In genomic region chr17:28290671-28291070, GRCm38 (mm10) we compare ENCODE assay signal across 15 mouse cellular contexts. TPM values are rescaled to one million over a fixed set of nuclear protein-coding genes. Genes with fewer than 3 reads are reported as not detected.
DNase-seq lines count a peak whose midpoint lies in the region; ATAC-seq and TF ChIP-seq lines count a peak whose summit lies in the region.
"Had no signal": no experiment of that assay in that cellular context is flagged by ENCODE, and none has a peak within 500 bp of the region (broad histone marks: within the 10 kb centered on the region; RNA-seq: fewer than 3 reads in every experiment).

No protein-coding gene starts in this region.

- no peaks in the 10 kb centered on the region; the same call in 1 of the 2 replicates for H3K36me3 ChIP-seq in kidney, postnatal 0 days (ENCODE audit: insufficient read depth, low read length)
- H3K36me3 ChIP-seq in liver, embryonic 15.5 days (replicated peaks), result peaks cover 4% of the 10 kb centered on the region; the same call in 1 of the 2 replicates
- H3K36me3 ChIP-seq in midbrain, embryonic 16.5 days (ENCODE audit: control insufficient read depth, insufficient read depth, low read length), result no peaks in the 10 kb centered on the region
- H3K36me3 ChIP-seq: forebrain, embryonic 15.5 days; neural tube, embryonic 15.5 days had no signal

- H3K4me2 ChIP-seq in kidney, postnatal 0 days (ENCODE audit: low read length), result no peak overlapping the region
- H3K4me2 ChIP-seq in liver, embryonic 15.5 days, result no peak overlapping the region
- H3K4me2 ChIP-seq in midbrain, embryonic 16.5 days (ENCODE audit: low read length), result no peak overlapping the region
- H3K4me2 ChIP-seq: forebrain, embryonic 15.5 days; hindbrain, embryonic 14.5 days; neural tube, embryonic 15.5 days had no signal

- ATAC-seq in kidney, postnatal 0 days (replicated peaks; ENCODE audit: low FRiP score, low read depth), result no peak
- no peak; the same call in 1 of the 2 replicates for ATAC-seq in liver, embryonic 15.5 days (ENCODE audit: insufficient read depth)
- 0 out of 2 replicates have a peak, but pooled peaks have one; percentile 9 for ATAC-seq in megakaryocyte progenitor cell, adult 5-6 weeks (replicated peaks; ENCODE audit: poor library complexity)
- ATAC-seq in midbrain, embryonic 16.5 days, result no peak
- ATAC-seq: forebrain, embryonic 15.5 days; intestine, postnatal 0 days had no signal

- no peak for DNase-seq in kidney, postnatal 0 days (ENCODE audit: low spot score)
- no peak for DNase-seq in kidney, adult 9 months
- DNase-seq in A20 (ENCODE audit: low read depth, low spot score), result peak; percentile 22
- DNase-seq in cerebellum, adult 18-20 months, result no peak
- no peak for DNase-seq in gastrocnemius, adult 8-10 months (ENCODE audit: low spot score in 2 of 2)

- H3K27me3 ChIP-seq in kidney, postnatal 0 days (ENCODE audit: insufficient read depth, low read length), result no peaks in the 10 kb centered on the region
- no peaks in the 10 kb centered on the region for H3K27me3 ChIP-seq in liver, embryonic 15.5 days
- H3K27me3 ChIP-seq in midbrain, embryonic 16.5 days (ENCODE audit: control insufficient read depth, insufficient read depth, low read depth, low read length), result no peaks in the 10 kb centered on the region
- H3K27me3 ChIP-seq: forebrain, embryonic 15.5 days; neural tube, embryonic 15.5 days had no signal

- TF ChIP-seq CTCF in kidney, postnatal 0 days (IDR thresholded peaks at IDR 0.05; ENCODE audit: low read depth), result no peak

- no peak overlapping the region for H3K9ac ChIP-seq in kidney, postnatal 0 days (ENCODE audit: low read depth, low read length)
- H3K9ac ChIP-seq in liver, embryonic 15.5 days, result no peak overlapping the region
- no peak overlapping the region for H3K9ac ChIP-seq in midbrain, embryonic 16.5 days (ENCODE audit: low read depth, low read length)
- H3K9ac ChIP-seq: forebrain, embryonic 15.5 days; hindbrain, embryonic 14.5 days; neural tube, embryonic 15.5 days had no signal

- no peak overlapping the region for H3K4me3 ChIP-seq in kidney, postnatal 0 days (replicated peaks; ENCODE audit: low read depth, low read length)
- no peak overlapping the region for H3K4me3 ChIP-seq in liver, embryonic 15.5 days (replicated peaks)
- no peak overlapping the region for H3K4me3 ChIP-seq in midbrain, embryonic 16.5 days (ENCODE audit: low read depth, low read length)
- H3K4me3 ChIP-seq: embryonic facial prominence, embryonic 10.5 days; erythroblast, embryonic 14.5 days; forebrain, embryonic 15.5 days; neural tube, embryonic 15.5 days had no signal

- WGBS in kidney, postnatal 0 days, result 82% methylated on average over 11 of the region's 11 CpGs
- WGBS in liver, embryonic 15.5 days (ENCODE audit: insufficient replicate concordance), result 40% methylated on average over 11 of the region's 11 CpGs
- WGBS in midbrain, embryonic 16.5 days, result 80% methylated on average over 11 of the region's 11 CpGs

- peaks cover 29% of the 10 kb centered on the region for H3K4me1 ChIP-seq in kidney, postnatal 0 days (replicated peaks; ENCODE audit: insufficient read depth, low read length)
- peaks cover 58% of the 10 kb centered on the region for H3K4me1 ChIP-seq in liver, embryonic 15.5 days (replicated peaks)
- no peaks in the 10 kb centered on the region for H3K4me1 ChIP-seq in midbrain, embryonic 16.5 days (ENCODE audit: control insufficient read depth, insufficient read depth, low read length)
- H3K4me1 ChIP-seq: forebrain, embryonic 15.5 days had no signal

- 0 out of 2 replicates have a peak overlapping the region, but pooled peaks have one; percentile 4 for H3K27ac ChIP-seq in kidney, postnatal 0 days
- H3K27ac ChIP-seq in liver, embryonic 15.5 days (replicated peaks), result 0 out of 2 replicates have a peak overlapping the region, but pooled peaks have one; percentile 21
- no peak overlapping the region for H3K27ac ChIP-seq in midbrain, embryonic 16.5 days (ENCODE audit: low read length)
- H3K27ac ChIP-seq: embryonic facial prominence, embryonic 10.5 days; forebrain, embryonic 15.5 days; hindbrain, embryonic 14.5 days; macrophage; neural tube, embryonic 15.5 days had no signal

- no peaks in the 10 kb centered on the region for H3K9me3 ChIP-seq in kidney, postnatal 0 days (replicated peaks; ENCODE audit: low read length)
- no peaks in the 10 kb centered on the region for H3K9me3 ChIP-seq in liver, embryonic 15.5 days (replicated peaks)
- no peaks in the 10 kb centered on the region for H3K9me3 ChIP-seq in midbrain, embryonic 16.5 days (replicated peaks; ENCODE audit: control insufficient read depth, low read length, poor library complexity, severe bottlenecking)
- H3K9me3 ChIP-seq: embryonic facial prominence, embryonic 10.5 days; forebrain, embryonic 15.5 days; neural tube, embryonic 15.5 days had no signal

RNA-seq across cellular contexts. Expression of gene Fance, which starts 22.6 kb away (rescaled TPM):
- 24.9 and 29.5 TPM in 2 replicates for polyA plus RNA-seq in kidney, postnatal 0 days (2015; fragmentation: Nextera tagmentation; extraction: Ambion mirVana)
- polyA plus RNA-seq in liver, embryonic 15.5 days (2015; fragmentation: Nextera tagmentation; extraction: Ambion mirVana), result 9.4 and 11.0 TPM in 2 replicates
- 28.7 and 34.8 TPM in 2 replicates for total RNA-seq in megakaryocyte progenitor cell, adult 5-6 weeks (2015)
- 11.0 and 14.8 TPM in 2 replicates for total RNA-seq in megakaryocyte progenitor cell, adult 5-6 weeks (2017)
- 25.2 and 26.3 TPM in 2 replicates for polyA plus RNA-seq in midbrain, embryonic 16.5 days (2015; fragmentation: Nextera tagmentation; extraction: Ambion mirVana)
- total RNA-seq in gastrocnemius, adult 8-10 months (2022), result 10 to 100 TPM in 1 of 4 experiments, 1 to 10 TPM in 3; 9.0 to 14.3 (median 9.3) TPM

RNA-seq across cellular contexts. Expression of gene Rpl10a, which starts 37.6 kb away (rescaled TPM):
- 645 and 750 TPM in 2 replicates for polyA plus RNA-seq in kidney, postnatal 0 days (2015; fragmentation: Nextera tagmentation; extraction: Ambion mirVana)
- polyA plus RNA-seq in liver, embryonic 15.5 days (2015; fragmentation: Nextera tagmentation; extraction: Ambion mirVana), result 280 and 313 TPM in 2 replicates
- 3,042 and 3,166 TPM in 2 replicates for total RNA-seq in megakaryocyte progenitor cell, adult 5-6 weeks (2015)
- total RNA-seq in megakaryocyte progenitor cell, adult 5-6 weeks (2017), result 795 and 921 TPM in 2 replicates
- polyA plus RNA-seq in midbrain, embryonic 16.5 days (2015; fragmentation: Nextera tagmentation; extraction: Ambion mirVana), result 304 and 312 TPM in 2 replicates
- total RNA-seq in gastrocnemius, adult 8-10 months (2022), result 100 to 1,000 TPM; 377 to 515 (median 422) TPM

RNA-seq across cellular contexts. Expression of gene Ppard, which starts 58.2 kb away (rescaled TPM):
- 1.8 and 2.0 TPM in 2 replicates for polyA plus RNA-seq in kidney, postnatal 0 days (2015; fragmentation: Nextera tagmentation; extraction: Ambion mirVana)
- polyA plus RNA-seq in liver, embryonic 15.5 days (2015; fragmentation: Nextera tagmentation; extraction: Ambion mirVana), result 0.86 and 0.89 TPM in 2 replicates
- 7.4 and 7.7 TPM in 2 replicates for total RNA-seq in megakaryocyte progenitor cell, adult 5-6 weeks (2015)
- total RNA-seq in megakaryocyte progenitor cell, adult 5-6 weeks (2017), result 1.9 and 2.7 TPM in 2 replicates
- 1.2 and 1.6 TPM in 2 replicates for polyA plus RNA-seq in midbrain, embryonic 16.5 days (2015; fragmentation: Nextera tagmentation; extraction: Ambion mirVana)
- 10 to 100 TPM; 24.7 to 28.3 (median 26.1) TPM for total RNA-seq in gastrocnemius, adult 8-10 months (2022)

RNA-seq across cellular contexts. Expression of gene Tead3, which starts 59.9 kb away (rescaled TPM):
- polyA plus RNA-seq in kidney, postnatal 0 days (2015; fragmentation: Nextera tagmentation; extraction: Ambion mirVana), result 7.7 and 8.5 TPM in 2 replicates
- 0.60 and 0.69 TPM in 2 replicates for polyA plus RNA-seq in liver, embryonic 15.5 days (2015; fragmentation: Nextera tagmentation; extraction: Ambion mirVana)
- total RNA-seq in megakaryocyte progenitor cell, adult 5-6 weeks (2015), result 0.15 and 1.9 TPM in 2 replicates
- 0.04 TPM in 1 of 2 replicates, not detected in the other for total RNA-seq in megakaryocyte progenitor cell, adult 5-6 weeks (2017)
- polyA plus RNA-seq in midbrain, embryonic 16.5 days (2015; fragmentation: Nextera tagmentation; extraction: Ambion mirVana), result 1.3 and 1.4 TPM in 2 replicates
- total RNA-seq in gastrocnemius, adult 8-10 months (2022), result 1 to 10 TPM; 3.2 to 5.7 (median 4.5) TPM
- polyA plus RNA-seq: macrophage had no signal
